Mouse (Mus musculus) kidney, embryonic 15.5 days (tissue): ENCODE results near the gene Ajuba. TPM values are rescaled to one million over a fixed set of nuclear protein-coding genes. Genes with fewer than 3 reads are reported as not detected.
A peak's percentile ranks its signal among the peaks of the same experiment; 100 is the strongest.

ENCODE experiments used
- ATAC-seq: fragments of 200-750 bp; cut with Nextera tagmentation; replicated peaks from 2 replicates; pipeline ENCODE4 v1.8.0; 2017; ENCODE audit warnings: moderate TSS enrichment; ENCODE audit not compliant: low FRiP score
- H3K27ac ChIP-seq: fragments of 300-500 bp; sonication (generic); 2 replicates; pipeline ENCODE4 v1.5.1; 2015; ENCODE audit warnings: mild to moderate bottlenecking, inconsistent platforms
- H3K27me3 ChIP-seq: fragments of 300-500 bp; sonication (generic); 2 replicates; pipeline ENCODE4 v1.6.1; 2015; ENCODE audit warnings: inconsistent platforms
- H3K36me3 ChIP-seq: fragments of 300-500 bp; sonication (generic); 2 replicates; pipeline ENCODE4 v1.6.1; 2015; ENCODE audit warnings: inconsistent platforms
- H3K4me1 ChIP-seq: fragments of 300-500 bp; sonication (generic); 2 replicates; pipeline ENCODE4 v1.6.1; 2015; ENCODE audit warnings: inconsistent platforms
- H3K4me2 ChIP-seq: fragments of 300-500 bp; sonication (generic); 2 replicates; pipeline ENCODE4 v1.6.1; 2015; ENCODE audit warnings: moderate library complexity, mild to moderate bottlenecking, inconsistent platforms
- H3K4me3 ChIP-seq: fragments of 300-500 bp; sonication (generic); replicated peaks from 2 replicates; pipeline ENCODE4 v1.5.1; 2015; ENCODE audit warnings: mild to moderate bottlenecking, inconsistent platforms
- H3K9ac ChIP-seq: fragments of 300-500 bp; sonication (generic); 2 replicates; pipeline ENCODE4 v1.6.1; 2015; ENCODE audit warnings: mild to moderate bottlenecking, inconsistent platforms
- H3K9me3 ChIP-seq: fragments of 300-500 bp; sonication (generic); replicated peaks from 2 replicates; pipeline ENCODE4 v1.6.1; 2016; ENCODE audit warnings: inconsistent platforms
- WGBS: fragments of 180-500 bp; shearing (Covaris S2); methylation state at CpG from one replicate; pipeline ENCODE4 v1.1.7; 2015; ENCODE audit warnings: mixed read lengths; 5-methylcytosine and 5-hydroxymethylcytosine counted together
- polyA plus RNA-seq: library from polyadenylated mRNA; unstranded; fragments of >200 nt; fragmentation: Nextera tagmentation; extraction: Ambion mirVana; gene quantifications from 2 replicates; pipeline ENCODE4 v1.2.1, GENCODE M21; 2015

Ajuba gene
- polyA plus RNA-seq, 1 experiment from 2014 or later = 50.4 TPM

GRCm38 (mm10) chr14:54583681-54584338 is 6.5 kb upstream of the Ajuba start:
- WGBS = 45% methylated on average over 7 of the region's 7 CpGs
- Histone ChIP-seq H3K4me2 (no peak overlapping the region), H3K4me3 (no peak overlapping the region), H3K27me3 (no peaks in the 10 kb centered on the region), H3K36me3 (peaks cover 42% of the 10 kb centered on the region), H3K27ac (no peak overlapping the region), H3K4me1 (peaks cover 7% of the 10 kb centered on the region), H3K9ac (no peak overlapping the region), H3K9me3 (no peaks in the 10 kb centered on the region)
- no peak for ATAC-seq

- ATAC-seq = no peak
- H3K4me1 ChIP-seq = peaks cover 18% of the 10 kb centered on the region
Measured at GRCm38 (mm10) chr14:54582536-54582935, 5.2 kb upstream of the Ajuba start.

GRCm38 (mm10) chr14:54579638-54580037 is 2.3 kb upstream of the Ajuba start:
- Histone ChIP-seq H3K4me2 (no peak overlapping the region), H3K4me1 (peaks cover 27% of the 10 kb centered on the region), H3K9me3 (no peaks in the 10 kb centered on the region), H3K36me3 (peaks cover 22% of the 10 kb centered on the region), H3K4me3 (no peak overlapping the region), H3K9ac (no peak overlapping the region), H3K27ac (no peak overlapping the region), H3K27me3 (no peaks in the 10 kb centered on the region)
- WGBS = 83% methylated on average over 7 of the region's 7 CpGs
- no peak for ATAC-seq

More at GRCm38 (mm10) chr14:54582536-54582935, 5.2 kb upstream of the Ajuba start:
- H3K27me3 ChIP-seq = no peaks in the 10 kb centered on the region
- H3K9me3 ChIP-seq = no peaks in the 10 kb centered on the region
- H3K9ac ChIP-seq = no peak overlapping the region
- peaks cover 42% of the 10 kb centered on the region for H3K36me3 ChIP-seq
- 88% methylated on average over 9 of the region's 9 CpGs for WGBS
- H3K4me2 ChIP-seq = no peak overlapping the region
- no peak overlapping the region for H3K4me3 ChIP-seq
- no peak overlapping the region for H3K27ac ChIP-seq

GRCm38 (mm10) chr14:54578063-54578462 is 705 bp upstream of the Ajuba start:
- Histone ChIP-seq H3K27me3 (no peaks in the 10 kb centered on the region), H3K27ac (peak overlapping the region; percentile 95), H3K4me2 (peak overlapping the region; percentile 84), H3K4me3 (peak overlapping the region; percentile 80), H3K9ac (peak overlapping the region; percentile 96), H3K9me3 (no peaks in the 10 kb centered on the region), H3K36me3 (peaks cover 14% of the 10 kb centered on the region), H3K4me1 (peaks cover 43% of the 10 kb centered on the region)
- 0 out of 2 replicates have a peak, but pooled peaks have one; percentile 2 for ATAC-seq
- WGBS = 1% methylated on average over 10 of the region's 10 CpGs

GRCm38 (mm10) chr14:54576241-54577088 is 893 bp downstream of the Ajuba start:
- peaks cover 18% of the 10 kb centered on the region for H3K36me3 ChIP-seq
- WGBS = under 1% methylated on average over 84 of the region's 84 CpGs
- H3K27ac ChIP-seq = peak overlapping the region; percentile 95
- H3K9me3 ChIP-seq = no peaks in the 10 kb centered on the region
- H3K4me3 ChIP-seq = peak overlapping the region; percentile 80
- H3K27me3 ChIP-seq = no peaks in the 10 kb centered on the region
- peak overlapping the region; percentile 84 for H3K4me2 ChIP-seq
- peak; percentile 8; the same call in 1 of the 2 replicates for ATAC-seq
- peaks cover 59% of the 10 kb centered on the region for H3K4me1 ChIP-seq
- peak overlapping the region; percentile 96 for H3K9ac ChIP-seq

- Histone ChIP-seq H3K4me1 (peaks cover 59% of the 10 kb centered on the region), H3K27me3 (no peaks in the 10 kb centered on the region), H3K27ac (peak overlapping the region; percentile 95), H3K9me3 (no peaks in the 10 kb centered on the region), H3K36me3 (peaks cover 26% of the 10 kb centered on the region), H3K4me2 (peak overlapping the region; percentile 84), H3K4me3 (peak overlapping the region; percentile 80), H3K9ac (peak overlapping the region; percentile 96)
- under 1% methylated on average over 39 of the region's 39 CpGs for WGBS
- peak; percentile 31 for ATAC-seq
Measured at GRCm38 (mm10) chr14:54575631-54576030, 1.7 kb downstream of the Ajuba start.

- peaks cover 32% of the 10 kb centered on the region for H3K36me3 ChIP-seq
- no peaks in the 10 kb centered on the region for H3K27me3 ChIP-seq
- H3K9ac ChIP-seq = peak overlapping the region; percentile 96
- peak overlapping the region; percentile 95 for H3K27ac ChIP-seq
- ATAC-seq = no peak
- peak overlapping the region; percentile 84 for H3K4me2 ChIP-seq
- H3K4me1 ChIP-seq = peaks cover 62% of the 10 kb centered on the region
- peak overlapping the region; percentile 80 for H3K4me3 ChIP-seq
- 5% methylated on average over 8 of the region's 8 CpGs for WGBS
- H3K9me3 ChIP-seq = no peaks in the 10 kb centered on the region
Measured at GRCm38 (mm10) chr14:54575031-54575430, 2.3 kb downstream of the Ajuba start.

- ATAC-seq = no peak
- Histone ChIP-seq H3K4me2 (peak overlapping the region; percentile 84), H3K4me1 (peaks cover 64% of the 10 kb centered on the region), H3K9me3 (no peaks in the 10 kb centered on the region), H3K4me3 (peak overlapping the region; percentile 80), H3K9ac (peak overlapping the region; percentile 44), H3K27ac (peak overlapping the region; percentile 66), H3K36me3 (peaks cover 40% of the 10 kb centered on the region), H3K27me3 (no peaks in the 10 kb centered on the region)
- 17% methylated on average over 4 of the region's 4 CpGs for WGBS
Measured at GRCm38 (mm10) chr14:54574253-54574652, 3.1 kb downstream of the Ajuba start.

GRCm38 (mm10) chr14:54572790-54573736 is 4.3 kb downstream of the Ajuba start:
- peaks cover 52% of the 10 kb centered on the region for H3K36me3 ChIP-seq
- H3K4me3 ChIP-seq = peak overlapping the region; percentile 80
- WGBS = 24% methylated on average over 14 of the region's 14 CpGs
- peak; percentile 45 for ATAC-seq
- H3K9me3 ChIP-seq = no peaks in the 10 kb centered on the region
- H3K27me3 ChIP-seq = no peaks in the 10 kb centered on the region
- H3K4me1 ChIP-seq = peaks cover 59% of the 10 kb centered on the region
- H3K4me2 ChIP-seq = peak overlapping the region; percentile 84
- peak overlapping the region; percentile 85 for H3K27ac ChIP-seq
- peak overlapping the region; percentile 44 for H3K9ac ChIP-seq

GRCm38 (mm10) chr14:54572122-54572521 is 5.2 kb downstream of the Ajuba start:
- Histone ChIP-seq H3K27me3 (no peaks in the 10 kb centered on the region), H3K36me3 (peaks cover 61% of the 10 kb centered on the region), H3K9ac (no peak overlapping the region), H3K9me3 (no peaks in the 10 kb centered on the region), H3K4me2 (peak overlapping the region; percentile 84; the same call in 1 of the 2 replicates), H3K4me1 (peaks cover 55% of the 10 kb centered on the region), H3K27ac (peak overlapping the region; percentile 85), H3K4me3 (0 out of 2 replicates have a peak overlapping the region, but pooled peaks have one; percentile 80)
- whole genome bisulfite sequencing = 62% methylated on average over 4 of the region's 4 CpGs
- ATAC-seq = no peak
